Mouse (Mus musculus): ENCODE results near the gene Lrrc26. TPM values are rescaled to one million over a fixed set of nuclear protein-coding genes. Genes with fewer than 3 reads are reported as not detected.
A peak's percentile ranks its signal among the peaks of the same experiment; 100 is the strongest.

Lrrc26 gene
- total RNA-seq, 2 experiments from 2014 or later = not detected

- H3K27ac ChIP-seq = peak overlapping the region; percentile 20; the same call in 1 of the 2 replicates
- intact Hi-C loops (cut with DNase I) = no loop called here
- no peak for TF ChIP-seq CTCF (IDR thresholded peaks at IDR 0.05)
- DNase-seq (ENCODE audit: extremely low spot score in 1 of 2, low spot score in 2 of 2) = peak in 1 of 2 experiments; percentile 13
- H3K4me3 ChIP-seq = no peak overlapping the region; the same call in 1 of the 2 replicates
Measured at GRCm38 (mm10) chr2:25305587-25306359, 16.1 kb downstream of the Lrrc26 start.

- Histone ChIP-seq H3K4me3 (no peak overlapping the region), H3K27ac (no peak overlapping the region)
- no peak for TF ChIP-seq CTCF (IDR thresholded peaks at IDR 0.05)
- intact Hi-C loops (cut with DNase I) = no loop called here
- no peak for DNase-seq (ENCODE audit: extremely low spot score in 1 of 2, low spot score in 2 of 2)
Measured at GRCm38 (mm10) chr2:25310180-25310579, 20.5 kb downstream of the Lrrc26 start.

GRCm38 (mm10) chr2:25310969-25311368 is 21.3 kb downstream of the Lrrc26 start:
- TF ChIP-seq CTCF (IDR thresholded peaks at IDR 0.05) = no peak
- intact Hi-C loops (cut with DNase I) = no loop called here
- Histone ChIP-seq H3K27ac (no peak overlapping the region), H3K4me3 (no peak overlapping the region)
- DNase-seq (ENCODE audit: extremely low spot score in 1 of 2, low spot score in 2 of 2) = no peak

- no peak overlapping the region for H3K27ac ChIP-seq
- no peak for DNase-seq (ENCODE audit: extremely low spot score in 1 of 2, low spot score in 2 of 2)
- no peak for TF ChIP-seq CTCF (IDR thresholded peaks at IDR 0.05)
- intact Hi-C loops (cut with DNase I) = no loop called here
- H3K4me3 ChIP-seq = no peak overlapping the region
Measured at GRCm38 (mm10) chr2:25311491-25311891, 21.8 kb downstream of the Lrrc26 start.

- intact Hi-C loops (cut with DNase I) = loop anchor here (1.0 kb wide), 1 partner anchor 85 kb away; no protein-coding TSS in a partner anchor
- DNase-seq (ENCODE audit: extremely low spot score in 1 of 2, low spot score in 2 of 2) = peak; percentile 56 to 59
- Histone ChIP-seq H3K27ac (peak overlapping the region; percentile 99), H3K4me3 (peak overlapping the region; percentile 90)
- no peak for TF ChIP-seq CTCF (IDR thresholded peaks at IDR 0.05)
Measured at GRCm38 (mm10) chr2:25318119-25318966, 28.6 kb downstream of the Lrrc26 start.

GRCm38 (mm10) chr2:25318971-25319773 is 29.5 kb downstream of the Lrrc26 start, which contains the start of gene Grin1:
Grin1 (minus strand) TSS chr2:25319187.
- no peak for TF ChIP-seq CTCF (IDR thresholded peaks at IDR 0.05)
- H3K4me3 ChIP-seq = peak within 1 kb of the TSS; percentile 90
- H3K27ac ChIP-seq = peak within 1 kb of the TSS; percentile 99
- intact Hi-C loops (cut with DNase I) = loop anchor here (1.0 kb wide), 1 partner anchor 84 kb away; no protein-coding TSS in a partner anchor
- peak; percentile 91 to 93 for DNase-seq (ENCODE audit: extremely low spot score in 1 of 2, low spot score in 2 of 2)

- Histone ChIP-seq H3K4me3 (no peak overlapping the region), H3K27ac (no peak overlapping the region)
- intact Hi-C loops (cut with DNase I) = no loop called here
- no peak for DNase-seq (ENCODE audit: extremely low spot score in 1 of 2, low spot score in 2 of 2)
- no peak for TF ChIP-seq CTCF (IDR thresholded peaks at IDR 0.05)
Measured at GRCm38 (mm10) chr2:25320084-25320483, 30.4 kb downstream of the Lrrc26 start.

- intact Hi-C loops (cut with DNase I) = loop anchor here (5.0 kb wide), 1 partner anchor 134 kb away; no protein-coding TSS in a partner anchor
- TF ChIP-seq CTCF (IDR thresholded peaks at IDR 0.05) = no peak
- no peak for DNase-seq (ENCODE audit: extremely low spot score in 1 of 2, low spot score in 2 of 2)
- Histone ChIP-seq H3K27ac (no peak overlapping the region), H3K4me3 (no peak overlapping the region)
Measured at GRCm38 (mm10) chr2:25326036-25326435, 36.3 kb downstream of the Lrrc26 start.

GRCm38 (mm10) chr2:25328440-25328839 is 38.7 kb downstream of the Lrrc26 start:
- DNase-seq (ENCODE audit: extremely low spot score in 1 of 2, low spot score in 2 of 2) = no peak
- H3K27ac ChIP-seq = no peak overlapping the region
- H3K4me3 ChIP-seq = no peak overlapping the region
- peak; percentile 57 for TF ChIP-seq CTCF (IDR thresholded peaks at IDR 0.05)
- intact Hi-C loops (cut with DNase I) = loop anchor here (1.0 to 5.0 kb wide), 2 partner anchors 49 to 136 kb away; no protein-coding TSS in a partner anchor

- peak overlapping the region; percentile 91 for H3K4me3 ChIP-seq
- DNase-seq (ENCODE audit: extremely low spot score in 1 of 2, low spot score in 2 of 2) = no peak
- intact Hi-C loops (cut with DNase I) = no loop called here
- no peak for TF ChIP-seq CTCF (IDR thresholded peaks at IDR 0.05)
- H3K27ac ChIP-seq = no peak overlapping the region
Measured at GRCm38 (mm10) chr2:25331470-25331869, 41.8 kb downstream of the Lrrc26 start.
